Mouse (Mus musculus) thymus, postnatal 36 days (tissue): ENCODE measurements around the gene Gp1ba.

ENCODE experiments used
- DNase-seq, 2 experiments: peaks; one replicate each; pipeline ENCODE4 v3.0.0; 2022; ENCODE audit warnings: mixed read lengths in 2 of 2

The Gp1ba gene

GRCm38 (mm10) chr11:70638714-70639278 lies at the start of gene Gp1ba:
Gene Gp1ba (plus strand): TSS chr11:70639122.
- no peak for DNase-seq

- no peak for DNase-seq
Measured at GRCm38 (mm10) chr11:70591733-70592132, 47.2 kb upstream of the Gp1ba start.

DNA sequence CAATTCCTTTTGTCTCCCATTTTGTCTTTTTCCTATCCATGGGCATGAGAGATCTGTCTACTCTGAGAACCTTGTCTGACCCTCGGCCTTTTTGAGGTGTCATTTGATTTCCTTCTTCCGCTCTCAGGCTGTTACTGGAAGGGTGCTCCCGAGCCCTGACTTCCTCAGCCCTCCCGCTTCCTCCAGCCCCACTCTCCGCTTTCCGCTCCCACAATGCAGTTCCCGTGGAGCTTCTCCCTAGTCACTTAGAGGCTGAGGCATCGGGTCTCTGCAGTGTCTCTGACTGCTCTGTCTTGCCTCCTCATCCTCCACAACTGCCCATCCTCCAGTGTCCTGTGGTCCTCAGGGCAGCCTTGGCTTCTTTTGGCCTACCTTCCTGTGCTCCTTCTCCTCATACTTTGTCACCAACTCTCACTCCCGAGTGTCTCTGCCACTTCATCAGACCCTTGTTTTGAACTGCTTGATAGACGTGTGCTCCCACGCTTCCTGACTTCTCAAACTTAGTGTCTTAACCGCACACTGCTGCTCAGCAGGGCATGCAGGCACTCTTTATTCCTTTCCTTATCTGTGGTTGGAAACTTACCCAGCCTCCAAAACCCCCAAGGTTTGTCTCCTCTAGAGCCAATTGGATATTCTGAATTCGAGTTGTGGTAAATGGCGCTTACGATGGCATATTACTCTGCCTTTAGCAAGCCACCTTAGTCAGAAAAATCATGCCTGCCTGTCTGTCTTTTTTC lies 44.5 kb upstream of the Gp1ba start:
- no peak for DNase-seq

DNA sequence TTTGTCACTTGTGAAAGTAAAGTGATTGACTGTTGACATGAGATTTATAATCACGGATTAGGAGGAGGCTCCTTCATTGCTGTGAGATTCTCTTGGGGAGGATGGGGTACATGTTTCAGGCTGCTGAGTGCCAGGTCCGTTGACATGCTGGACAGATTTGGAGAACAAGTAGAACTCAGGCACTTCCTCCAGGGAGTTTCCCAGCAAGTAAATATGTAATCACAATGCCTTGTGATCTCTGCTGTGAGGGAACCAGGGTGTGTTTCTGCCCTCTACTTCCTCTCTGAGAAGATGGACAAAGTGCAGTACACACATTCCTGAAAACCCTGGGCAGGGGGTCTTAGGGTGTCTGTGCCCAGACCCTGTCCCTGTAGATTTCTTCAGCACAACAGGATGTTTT lies 43.3 kb upstream of the Gp1ba start:
- DNase-seq, result no peak

DNA sequence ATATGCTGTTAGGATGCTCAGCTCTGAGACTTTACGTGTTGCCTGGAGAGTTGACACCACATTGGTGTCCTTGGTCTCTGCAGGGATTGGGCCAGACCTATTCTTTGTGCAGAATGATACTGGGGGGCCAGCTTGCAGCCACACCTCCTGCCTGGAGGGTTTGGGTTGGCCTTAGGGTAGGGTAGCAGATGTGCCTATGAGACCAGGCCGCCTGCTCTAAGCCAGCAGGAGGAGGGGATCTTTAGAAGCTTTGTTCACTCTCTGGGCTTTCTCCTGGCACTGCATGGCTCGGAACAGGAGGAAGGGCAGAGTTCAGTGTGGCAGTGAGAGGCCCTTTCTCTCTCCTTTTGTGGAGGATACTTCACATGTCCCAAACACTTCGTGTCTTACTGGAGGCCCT lies 42.8 kb upstream of the Gp1ba start:
- no peak for DNase-seq

- no peak for DNase-seq
Measured at GRCm38 (mm10) chr11:70597301-70597700, 41.6 kb upstream of the Gp1ba start.

- no peak for DNase-seq
Measured at GRCm38 (mm10) chr11:70598451-70598953, 40.4 kb upstream of the Gp1ba start.

DNA sequence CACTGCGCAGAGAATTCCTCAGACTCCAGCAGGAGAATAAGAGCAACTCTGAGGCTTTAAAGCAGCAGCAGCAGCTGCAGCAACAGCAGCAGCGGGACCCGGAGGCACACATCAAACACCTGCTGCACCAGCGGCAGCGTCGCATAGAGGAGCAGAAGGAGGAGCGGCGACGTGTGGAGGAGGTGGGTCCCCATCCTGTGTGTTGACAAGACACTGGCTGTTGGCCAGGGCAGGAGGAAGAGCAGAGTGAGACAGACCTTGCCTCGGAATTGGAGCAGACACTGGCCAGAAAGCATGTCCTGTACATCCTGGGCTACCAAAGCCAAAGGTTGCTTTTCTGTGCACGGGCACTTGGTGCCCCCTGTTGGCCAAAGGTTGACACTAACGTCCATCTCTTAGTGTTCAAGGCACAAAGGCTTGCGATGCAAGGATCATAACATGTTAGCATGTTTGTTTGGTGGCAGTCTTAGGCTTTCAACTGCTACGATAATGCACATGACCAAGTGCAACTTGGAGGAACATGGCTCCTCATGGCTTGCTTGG lies 33.8 kb upstream of the Gp1ba start:
- DNase-seq, result peak; percentile 70 to 72

- no peak for DNase-seq
Measured at GRCm38 (mm10) chr11:70606717-70607116, 32.2 kb upstream of the Gp1ba start.

- no peak for DNase-seq
Measured at GRCm38 (mm10) chr11:70607611-70608010, 31.3 kb upstream of the Gp1ba start.

- DNase-seq, result peak; percentile 46 to 49
Measured at GRCm38 (mm10) chr11:70608381-70609066, 30.4 kb upstream of the Gp1ba start.

DNA sequence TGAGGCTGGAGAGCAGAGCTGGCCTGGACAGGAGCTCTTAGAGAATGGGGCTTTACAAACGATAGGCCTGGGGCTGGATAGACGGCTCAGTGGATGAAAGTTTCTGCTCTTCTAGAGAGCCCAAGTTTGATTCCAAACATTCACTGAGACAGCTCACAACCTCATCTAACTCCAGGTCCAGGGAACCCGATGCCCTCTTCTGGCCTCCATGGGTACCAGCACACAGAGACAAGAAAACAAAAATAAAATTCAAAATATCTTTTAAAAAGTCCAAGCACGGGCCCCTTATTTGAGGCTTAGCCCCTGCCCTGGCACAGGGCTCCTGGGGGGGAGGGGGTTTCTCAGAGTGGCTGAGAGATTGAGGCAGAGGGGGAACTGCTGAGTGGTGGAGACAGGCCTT lies 28.2 kb upstream of the Gp1ba start:
- no peak for DNase-seq

DNA sequence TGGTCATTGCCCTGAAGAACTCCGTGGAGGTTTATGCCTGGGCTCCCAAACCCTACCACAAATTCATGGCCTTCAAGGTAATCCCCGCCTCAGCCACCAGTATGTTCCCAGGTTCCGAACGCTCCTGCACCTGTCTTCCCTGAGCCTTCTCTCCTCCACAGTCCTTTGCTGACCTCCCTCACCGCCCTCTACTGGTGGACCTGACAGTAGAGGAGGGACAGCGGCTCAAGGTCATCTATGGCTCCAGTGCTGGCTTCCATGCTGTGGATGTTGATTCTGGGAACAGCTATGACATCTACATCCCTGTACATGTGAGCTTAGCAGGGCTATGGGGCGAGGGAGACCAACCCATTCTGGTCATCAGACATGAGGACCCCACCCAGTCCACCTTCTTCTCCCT lies 26.4 kb upstream of the Gp1ba start:
- DNase-seq, result no peak

GRCm38 (mm10) chr11:70615074-70615473 lies 23.8 kb upstream of the Gp1ba start:
- DNase-seq, result peak; percentile 76 to 84

- DNase-seq, result no peak
Measured at GRCm38 (mm10) chr11:70615516-70616093, 23.3 kb upstream of the Gp1ba start, which contains the start of gene 4930544D05Rik. Gene 4930544D05Rik (plus strand): TSS chr11:70615848.

DNA sequence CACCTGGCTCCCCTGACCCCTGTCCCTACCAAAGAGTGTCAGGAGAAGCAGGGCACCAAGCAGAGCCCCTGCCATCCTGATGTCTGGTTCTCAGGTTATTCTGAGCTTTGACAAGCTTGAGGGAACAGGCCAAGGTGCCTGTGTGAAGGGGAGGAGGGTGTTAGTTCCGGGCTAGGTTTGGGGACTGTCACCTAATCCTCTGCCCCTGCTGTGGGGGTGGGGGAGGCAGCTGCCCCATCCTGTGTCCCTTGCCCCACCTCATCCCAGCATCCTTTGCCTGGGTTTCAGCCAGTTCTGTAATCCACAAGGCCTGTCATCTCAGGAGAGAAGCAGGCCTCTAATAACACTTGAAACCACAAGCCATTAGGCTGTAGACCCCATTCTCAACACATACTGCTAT lies 19.8 kb upstream of the Gp1ba start, which contains the start of gene Chrne:
Chrne (minus strand) TSS at position 116 of the 400 bp plus-strand sequence.
- DNase-seq, result no peak

GRCm38 (mm10) chr11:70621972-70622814 lies 16.7 kb upstream of the Gp1ba start:
- DNase-seq, result no peak

DNA sequence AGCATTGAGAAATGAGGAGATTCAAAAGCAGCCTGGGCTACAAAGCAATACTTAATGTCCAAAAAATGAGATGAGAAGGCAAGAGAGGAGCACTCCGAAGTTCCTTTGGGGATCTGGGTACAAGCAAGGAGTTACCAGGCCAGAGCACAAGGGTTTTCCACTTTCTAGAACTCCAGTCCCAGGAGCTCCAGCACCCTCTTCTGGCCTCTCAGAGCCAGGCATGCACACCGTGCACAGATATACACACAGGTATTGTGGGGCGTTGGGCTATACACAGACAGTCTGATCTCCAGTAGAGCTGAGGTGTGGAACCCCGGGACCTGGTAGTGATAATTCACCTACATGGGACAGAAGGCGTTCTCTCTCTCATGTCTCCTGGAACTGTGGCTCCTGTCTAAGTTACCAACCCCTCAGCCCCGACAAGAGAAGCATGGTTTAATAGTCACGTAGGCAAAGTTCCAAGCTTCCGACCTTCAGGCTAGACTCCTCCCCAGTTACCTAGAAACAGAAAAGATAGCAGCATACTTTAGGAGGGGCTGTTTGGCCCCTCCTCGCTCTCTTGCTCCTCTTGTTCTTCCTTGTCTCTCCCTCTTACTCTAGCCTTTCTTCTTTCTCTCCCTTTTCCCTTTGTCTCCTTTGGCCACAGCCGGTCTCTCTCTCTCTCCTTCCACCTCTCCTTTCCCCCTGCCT lies 15.7 kb upstream of the Gp1ba start:
- DNase-seq, result no peak

GRCm38 (mm10) chr11:70625473-70625872 lies 13.4 kb upstream of the Gp1ba start:
- DNase-seq, result peak in 1 of 2 experiments; percentile 59

- DNase-seq, result no peak
Measured at GRCm38 (mm10) chr11:70626877-70627276, 12.0 kb upstream of the Gp1ba start.

GRCm38 (mm10) chr11:70628431-70628830 lies 10.5 kb upstream of the Gp1ba start:
- no peak for DNase-seq
